Mouse (Mus musculus) erythroblast, embryonic 14.5 days (primary cell): ENCODE measurements around the gene Lyve1.

Source experiments
- GATA1 ChIP-seq: IDR thresholded peaks from 2 replicates; pipeline ENCODE4 v1.6.1; 2012; ENCODE audit warnings: low read length, inconsistent platforms, mixed read lengths
- TAL1 ChIP-seq: IDR thresholded peaks from 3 replicates; pipeline ENCODE4 v1.6.1; 2012; ENCODE audit warnings: low read length, inconsistent platforms, mixed read lengths

- no peak for TF ChIP-seq TAL1
- TF ChIP-seq GATA1 = no peak
Measured at GRCm38 (mm10) chr7:110823995-110824953, 38.8 kb downstream of the Lyve1 start.
